Mouse (Mus musculus) spleen, embryonic (tissue): Measurements from ENCODE around the gene Lman1l.

Experiments used
- CTCF ChIA-PET: fragments of 350-600 bp; sonication (Branson Sonifier 250); formaldehyde crosslinking; loops from one replicate; lab custom pipeline; 2022; lab: Charles Lee

Lman1l gene

GRCm38 (mm10) chr9:57647286-57648108, 26.9 kb upstream of the Lman1l start:
- CTCF ChIA-PET: interaction anchor here (0.7 to 1.1 kb wide), 2 partner anchors 133 to 338 kb away, joined by 4 read pairs; no protein-coding TSS in a partner anchor

GRCm38 (mm10) chr9:57646551-57647103, 26.1 kb upstream of the Lman1l start:
- CTCF ChIA-PET: interaction anchor here (0.6 to 1.0 kb wide), 3 partner anchors 8 to 17 kb away, joined by 3 read pairs; no protein-coding TSS in a partner anchor

GRCm38 (mm10) chr9:57644944-57645893, 24.6 kb upstream of the Lman1l start:
- CTCF ChIA-PET: interaction anchor here (1.0 kb wide), 2 partner anchors 7 to 83 kb away, joined by 3 read pairs; no protein-coding TSS in a partner anchor

- CTCF ChIA-PET: interaction anchor here (0.6 kb wide), 1 partner anchor 16 kb away, joined by 3 read pairs; no protein-coding TSS in a partner anchor
These were observed 23.9 kb upstream of the Lman1l start for GRCm38 (mm10) chr9:57644442-57644943.

- CTCF ChIA-PET: interaction anchor here (0.7 kb wide), 1 partner anchor 9 kb away, joined by 13 read pairs; no protein-coding TSS in a partner anchor
These were observed 23.2 kb upstream of the Lman1l start for GRCm38 (mm10) chr9:57643856-57644180.

GRCm38 (mm10) chr9:57643169-57643855, 22.7 kb upstream of the Lman1l start:
- CTCF ChIA-PET: interaction anchor here (0.7 kb wide), 1 partner anchor 9 kb away, joined by 13 read pairs; no protein-coding TSS in a partner anchor

- CTCF ChIA-PET: no interaction called here
These were observed 21.4 kb upstream of the Lman1l start for GRCm38 (mm10) chr9:57641775-57642550.

- CTCF ChIA-PET: interaction anchor here (1.0 kb wide), 1 partner anchor 10 kb away, joined by 3 read pairs; no protein-coding TSS in a partner anchor
These were observed 20.4 kb upstream of the Lman1l start for GRCm38 (mm10) chr9:57641022-57641421.

GRCm38 (mm10) chr9:57640384-57640783, 19.8 kb upstream of the Lman1l start:
- CTCF ChIA-PET: interaction anchor here (0.6 to 1.0 kb wide), 2 partner anchors 9 to 12 kb away, joined by 3 to 4 read pairs; no protein-coding TSS in a partner anchor

GRCm38 (mm10) chr9:57639661-57640328, 19.2 kb upstream of the Lman1l start:
- CTCF ChIA-PET: interaction anchor here (0.6 to 1.3 kb wide), 4 partner anchors 8 to 115 kb away, joined by 3 to 7 read pairs (median 4); partner anchors contain the start of gene Csk

GRCm38 (mm10) chr9:57638651-57639459, 18.3 kb upstream of the Lman1l start:
- CTCF ChIA-PET: interaction anchor here (0.6 to 1.3 kb wide), 5 partner anchors 13 to 49 kb away, joined by 3 to 7 read pairs (median 4); partner anchors contain the start of gene Csk

GRCm38 (mm10) chr9:57637741-57638322, 17.3 kb upstream of the Lman1l start:
- CTCF ChIA-PET: interaction anchor here (0.6 to 1.1 kb wide), 5 partner anchors 8 to 48 kb away, joined by 3 to 10 read pairs (median 3); no protein-coding TSS in a partner anchor

GRCm38 (mm10) chr9:57637272-57637671, 16.7 kb upstream of the Lman1l start:
- CTCF ChIA-PET: interaction anchor here (0.6 to 1.0 kb wide), 3 partner anchors 8 to 11 kb away, joined by 3 to 10 read pairs (median 3); no protein-coding TSS in a partner anchor

- CTCF ChIA-PET: interaction anchor here (0.8 to 1.2 kb wide), 3 partner anchors 11 to 25 kb away, joined by 3 to 5 read pairs (median 4); no protein-coding TSS in a partner anchor
These were observed 13.0 kb upstream of the Lman1l start for GRCm38 (mm10) chr9:57633481-57634024.

- CTCF ChIA-PET: interaction anchor here (0.9 to 3.4 kb wide), 4 partner anchors 8 to 26 kb away, joined by 3 to 17 read pairs (median 6); partner anchors contain the start of gene Csk
These were observed 8.7 kb upstream of the Lman1l start for GRCm38 (mm10) chr9:57629118-57629874.

GRCm38 (mm10) chr9:57628717-57629116, 8.1 kb upstream of the Lman1l start:
- CTCF ChIA-PET: interaction anchor here (0.7 to 3.4 kb wide), 4 partner anchors 9 to 27 kb away, joined by 3 to 17 read pairs (median 6); partner anchors contain the start of gene Csk
